Mouse (Mus musculus): ENCODE results near the gene Dnah7a. TPM values are rescaled to one million over a fixed set of nuclear protein-coding genes. Genes with fewer than 3 reads are reported as not detected.
"Not testable (repeated sequence)": the region's sequence is repeated elsewhere in the genome, so short reads cannot be mapped to it uniquely, and the experiment has no call there.

Dnah7a gene
- total and polyA plus RNA-seq, 2 experiments from 2014 or later, result 4.5 to 12.0 TPM

DNA sequence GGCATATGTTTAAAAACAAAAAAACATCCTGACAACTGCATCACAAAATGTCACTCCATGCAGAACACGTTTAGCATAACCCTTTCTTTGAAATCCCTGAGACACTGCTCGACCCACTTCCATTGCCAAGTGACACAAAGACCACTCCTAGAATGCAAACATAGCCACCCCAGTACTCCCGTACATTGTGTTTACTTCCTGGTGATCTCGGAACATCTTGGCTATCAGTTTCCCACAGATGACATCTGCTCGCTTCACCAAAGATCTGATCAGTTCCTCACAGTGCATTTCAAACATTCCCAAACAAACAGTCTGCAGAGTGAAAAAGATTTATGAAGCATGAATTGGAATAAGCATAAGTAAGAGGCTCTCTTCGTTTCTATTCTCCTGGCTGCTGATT, 76.6 kb downstream of the Dnah7a start:
- no peaks in the 10 kb centered on the region for H3K36me3 ChIP-seq (ENCODE audit: insufficient read depth, low read length)
- DNase-seq (ENCODE audit: low spot score), result no peak
- ATAC-seq (ENCODE audit: low FRiP score), result no peak
- no peak overlapping the region for H3K27ac ChIP-seq (ENCODE audit: low read depth, low read length)
- no peak overlapping the region for H3K4me2 ChIP-seq (ENCODE audit: low read depth, low read length, poor library complexity, severe bottlenecking)
- no peaks in the 10 kb centered on the region for H3K27me3 ChIP-seq (ENCODE audit: insufficient read depth, low read length)
- H3K4me3 ChIP-seq (ENCODE audit: low read depth, low read length), result no peak overlapping the region
- no peak for TF ChIP-seq CTCF (IDR thresholded peaks at IDR 0.05)
- H3K9me3 ChIP-seq (ENCODE audit: low read length), result no peaks in the 10 kb centered on the region
- WGBS, result 36% methylated on average over 6 of the region's 6 CpGs
- H3K4me1 ChIP-seq (ENCODE audit: insufficient read depth, low read length), result no peaks in the 10 kb centered on the region
- no peak overlapping the region for H3K9ac ChIP-seq (replicated peaks; ENCODE audit: low read length, poor library complexity, severe bottlenecking)

DNA sequence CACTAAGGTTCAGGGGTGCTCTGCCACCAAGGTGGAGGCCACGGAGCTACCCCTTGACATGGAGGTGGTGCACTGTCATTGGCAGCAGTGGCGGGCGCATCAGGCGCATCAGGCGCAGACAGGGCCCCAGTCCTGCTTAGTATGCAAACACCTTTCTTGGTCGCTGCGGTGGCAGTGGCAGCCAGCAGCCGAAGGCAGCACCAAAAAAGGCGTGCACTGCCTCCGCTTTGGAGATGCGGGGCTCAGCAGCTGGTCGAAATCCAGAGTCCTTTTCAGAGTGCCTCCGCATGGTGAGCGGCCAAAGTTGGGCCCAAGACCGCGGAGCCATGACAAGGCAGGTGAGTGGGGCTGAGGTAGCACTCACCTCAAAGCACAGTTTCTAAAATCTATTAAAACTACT, 93.1 kb downstream of the Dnah7a start:
- Histone ChIP-seq H3K27ac (ENCODE audit: low read depth, low read length) (no peak overlapping the region), H3K4me1 (ENCODE audit: insufficient read depth, low read length) (no peaks in the 10 kb centered on the region), H3K9ac (replicated peaks; ENCODE audit: low read length, poor library complexity, severe bottlenecking) (no peak overlapping the region), H3K4me3 (ENCODE audit: low read depth, low read length) (no peak overlapping the region), H3K36me3 (ENCODE audit: insufficient read depth, low read length) (no peaks in the 10 kb centered on the region), H3K9me3 (ENCODE audit: low read length) (peaks cover 5% of the 10 kb centered on the region; the same call in 1 of the 2 replicates), H3K4me2 (ENCODE audit: low read depth, low read length, poor library complexity, severe bottlenecking) (no peak overlapping the region), H3K27me3 (ENCODE audit: insufficient read depth, low read length) (no peaks in the 10 kb centered on the region)
- 93% methylated on average over 16 of the region's 16 CpGs for WGBS
- ATAC-seq (ENCODE audit: low FRiP score), result no peak
- TF ChIP-seq CTCF (IDR thresholded peaks at IDR 0.05), result no peak
- no peak for DNase-seq (ENCODE audit: low spot score)

DNA sequence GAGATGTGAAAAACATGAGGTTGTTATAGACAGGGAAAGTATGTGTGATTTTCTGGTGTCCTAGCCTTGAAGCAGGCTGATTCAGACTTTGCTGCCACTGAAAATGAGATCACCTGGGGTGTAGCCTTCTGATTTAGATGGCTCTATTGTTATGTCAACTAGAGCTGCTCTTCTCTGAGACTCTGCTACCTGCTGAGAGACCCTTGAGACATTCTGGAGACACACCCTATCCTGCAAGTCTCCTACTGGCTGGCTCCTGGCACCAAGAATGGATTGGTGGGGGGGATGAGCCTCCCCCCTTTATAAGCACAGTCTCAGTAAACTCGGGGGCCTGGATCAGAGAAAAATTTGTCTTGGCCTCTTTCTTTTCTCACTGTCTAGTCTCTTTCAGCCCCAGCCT, 125.3 kb downstream of the Dnah7a start:
- H3K4me1 ChIP-seq (ENCODE audit: insufficient read depth, low read length); H3K27ac ChIP-seq (ENCODE audit: low read depth, low read length); ATAC-seq (ENCODE audit: low FRiP score); DNase-seq (ENCODE audit: low spot score); H3K9ac ChIP-seq (replicated peaks; ENCODE audit: low read length, poor library complexity, severe bottlenecking); H3K4me3 ChIP-seq (ENCODE audit: low read depth, low read length); H3K36me3 ChIP-seq (ENCODE audit: insufficient read depth, low read length); H3K4me2 ChIP-seq (ENCODE audit: low read depth, low read length, poor library complexity, severe bottlenecking); H3K9me3 ChIP-seq (ENCODE audit: low read length); H3K27me3 ChIP-seq (ENCODE audit: insufficient read depth, low read length): not testable (repeated sequence)
- WGBS, result 9% methylated on average over 1 of the region's 1 CpGs

DNA sequence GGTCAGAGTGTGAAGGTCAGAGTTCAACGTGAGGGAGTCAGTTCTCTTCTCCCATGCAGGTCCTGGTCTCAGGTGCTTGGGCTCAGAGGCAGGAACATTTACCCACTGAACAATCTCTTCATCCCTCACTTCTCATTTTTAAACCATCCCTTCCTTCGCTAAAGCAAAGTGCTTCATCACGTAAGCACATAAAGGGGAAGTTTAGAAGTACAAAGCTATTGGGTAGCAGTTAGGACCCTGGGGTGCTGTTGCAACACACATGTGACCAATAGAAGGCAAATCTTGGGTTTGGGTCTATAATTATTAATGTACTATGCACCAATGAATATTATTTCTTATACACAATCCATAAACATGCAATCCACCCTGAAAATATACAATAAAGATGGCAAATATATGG, 148.7 kb downstream of the Dnah7a start:
- WGBS, result 92% methylated on average over 3 of the region's 3 CpGs
- DNase-seq (ENCODE audit: low spot score), result not testable (repeated sequence)

DNA sequence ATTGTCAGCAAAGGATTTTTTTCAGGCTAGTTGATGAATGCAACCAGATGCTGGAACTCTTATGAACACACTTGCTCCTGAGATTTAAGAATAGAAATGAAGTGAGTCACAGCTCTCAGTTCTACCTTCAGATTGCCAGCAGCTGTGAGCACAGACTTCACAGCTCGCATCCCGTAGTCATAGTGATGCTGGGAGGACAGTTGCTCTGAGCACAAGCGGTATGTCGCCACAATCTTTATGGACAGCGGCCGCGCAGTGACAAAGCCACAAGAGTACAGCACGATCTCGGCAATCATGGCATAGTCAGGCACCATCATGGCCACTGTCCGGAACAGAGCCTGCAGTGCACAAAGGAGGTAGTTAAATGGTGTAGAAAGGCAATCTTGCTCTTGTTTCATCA, 159.6 kb downstream of the Dnah7a start:
- not testable (repeated sequence) for H3K9ac ChIP-seq (replicated peaks; ENCODE audit: low read length, poor library complexity, severe bottlenecking); H3K9me3 ChIP-seq (ENCODE audit: low read length); H3K36me3 ChIP-seq (ENCODE audit: insufficient read depth, low read length); H3K4me3 ChIP-seq (ENCODE audit: low read depth, low read length); H3K27ac ChIP-seq (ENCODE audit: low read depth, low read length); ATAC-seq (ENCODE audit: low FRiP score); H3K4me1 ChIP-seq (ENCODE audit: insufficient read depth, low read length); DNase-seq (ENCODE audit: low spot score); H3K27me3 ChIP-seq (ENCODE audit: insufficient read depth, low read length); H3K4me2 ChIP-seq (ENCODE audit: low read depth, low read length, poor library complexity, severe bottlenecking)
- 94% methylated on average over 10 of the region's 10 CpGs for WGBS

More for the DNA sequence above, 148.7 kb downstream of the Dnah7a start:
- H3K27me3 ChIP-seq (ENCODE audit: insufficient read depth, low read length); H3K4me3 ChIP-seq (ENCODE audit: low read depth, low read length); H3K27ac ChIP-seq (ENCODE audit: low read depth, low read length); H3K9me3 ChIP-seq (ENCODE audit: low read length); H3K4me1 ChIP-seq (ENCODE audit: insufficient read depth, low read length); H3K9ac ChIP-seq (replicated peaks; ENCODE audit: low read length, poor library complexity, severe bottlenecking); H3K4me2 ChIP-seq (ENCODE audit: low read depth, low read length, poor library complexity, severe bottlenecking); ATAC-seq (ENCODE audit: low FRiP score); H3K36me3 ChIP-seq (ENCODE audit: insufficient read depth, low read length): not testable (repeated sequence)

DNA sequence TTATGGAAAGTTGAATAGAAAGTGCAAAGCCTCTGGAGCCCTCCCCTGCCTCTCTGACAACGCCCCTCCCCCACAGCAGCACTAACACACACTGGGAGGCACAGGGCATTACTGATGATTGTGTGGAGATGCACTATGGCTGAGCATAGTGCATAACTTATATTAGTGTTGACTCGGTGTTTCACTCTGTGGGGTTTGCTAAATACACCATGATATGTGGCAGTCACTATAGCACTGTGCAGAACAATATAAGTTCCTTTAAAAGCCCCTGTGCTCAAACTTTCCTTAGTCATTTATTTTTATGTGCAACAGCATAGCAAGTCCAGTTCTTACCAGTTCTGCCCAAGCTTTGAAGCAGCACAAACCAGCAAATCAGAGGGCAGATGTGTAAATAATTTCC, 168.2 kb downstream of the Dnah7a start:
- ATAC-seq (ENCODE audit: low FRiP score); H3K4me1 ChIP-seq (ENCODE audit: insufficient read depth, low read length); H3K27me3 ChIP-seq (ENCODE audit: insufficient read depth, low read length); H3K4me2 ChIP-seq (ENCODE audit: low read depth, low read length, poor library complexity, severe bottlenecking); H3K9me3 ChIP-seq (ENCODE audit: low read length); H3K4me3 ChIP-seq (ENCODE audit: low read depth, low read length); H3K27ac ChIP-seq (ENCODE audit: low read depth, low read length); H3K36me3 ChIP-seq (ENCODE audit: insufficient read depth, low read length); H3K9ac ChIP-seq (replicated peaks; ENCODE audit: low read length, poor library complexity, severe bottlenecking); DNase-seq (ENCODE audit: low spot score): not testable (repeated sequence)
- WGBS, result 69% methylated on average over 2 of the region's 2 CpGs

DNA sequence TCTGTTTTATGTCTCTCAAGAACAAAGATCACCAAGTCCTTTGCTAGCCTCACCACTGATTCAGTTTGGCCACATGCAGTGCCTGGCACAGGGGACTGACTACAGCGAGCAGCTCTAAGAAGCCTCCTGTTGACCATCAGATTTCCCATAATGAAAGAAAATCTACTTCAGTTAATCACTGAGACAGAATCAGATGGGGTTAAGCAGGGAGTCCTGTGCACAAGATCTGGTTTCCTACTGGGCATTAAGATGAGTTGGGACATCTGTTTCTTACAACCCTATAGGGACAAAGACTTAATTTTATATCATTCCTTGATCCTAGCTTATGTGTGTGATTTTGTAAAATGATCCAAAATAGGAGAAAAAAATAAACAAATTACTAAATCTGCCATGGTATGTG, 171.8 kb downstream of the Dnah7a start:
- 65% methylated on average over 1 of the region's 1 CpGs for WGBS
- DNase-seq (ENCODE audit: low spot score); H3K36me3 ChIP-seq (ENCODE audit: insufficient read depth, low read length); H3K27me3 ChIP-seq (ENCODE audit: insufficient read depth, low read length); H3K9ac ChIP-seq (replicated peaks; ENCODE audit: low read length, poor library complexity, severe bottlenecking); H3K4me3 ChIP-seq (ENCODE audit: low read depth, low read length); H3K9me3 ChIP-seq (ENCODE audit: low read length); H3K4me1 ChIP-seq (ENCODE audit: insufficient read depth, low read length); ATAC-seq (ENCODE audit: low FRiP score); H3K4me2 ChIP-seq (ENCODE audit: low read depth, low read length, poor library complexity, severe bottlenecking); H3K27ac ChIP-seq (ENCODE audit: low read depth, low read length): not testable (repeated sequence)

DNA sequence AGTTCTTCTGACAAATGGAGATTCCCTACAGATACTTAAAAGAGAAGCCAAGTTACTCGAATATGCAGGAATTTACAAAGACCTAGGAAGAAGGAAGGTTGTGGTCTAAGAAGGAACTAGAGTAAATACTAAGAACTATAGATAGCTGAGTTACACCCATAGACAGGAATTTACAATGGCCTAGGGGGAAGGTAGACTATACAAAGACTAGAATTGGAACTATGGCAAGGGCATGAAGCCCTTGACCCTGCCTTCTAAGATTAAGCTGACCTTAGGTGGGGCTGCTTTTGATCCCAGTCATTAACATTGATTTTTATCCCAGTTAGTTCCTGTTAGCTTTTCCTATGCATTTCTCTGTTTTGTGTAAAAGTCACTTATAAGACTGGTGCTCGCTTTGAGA, 180.6 kb downstream of the Dnah7a start:
- H3K36me3 ChIP-seq (ENCODE audit: insufficient read depth, low read length); H3K9me3 ChIP-seq (ENCODE audit: low read length); H3K9ac ChIP-seq (replicated peaks; ENCODE audit: low read length, poor library complexity, severe bottlenecking); ATAC-seq (ENCODE audit: low FRiP score); H3K27me3 ChIP-seq (ENCODE audit: insufficient read depth, low read length); H3K4me1 ChIP-seq (ENCODE audit: insufficient read depth, low read length); H3K4me3 ChIP-seq (ENCODE audit: low read depth, low read length); DNase-seq (ENCODE audit: low spot score); H3K27ac ChIP-seq (ENCODE audit: low read depth, low read length); H3K4me2 ChIP-seq (ENCODE audit: low read depth, low read length, poor library complexity, severe bottlenecking): not testable (repeated sequence)
- 85% methylated on average over 2 of the region's 2 CpGs for WGBS

Measured in midbrain, postnatal 0 days (tissue).